Mouse (Mus musculus): ENCODE measurements around the gene Gm49403. TPM values are rescaled to one million over a fixed set of nuclear protein-coding genes. Genes with fewer than 3 reads are reported as not detected.

Gene Gm49403
- polyA plus RNA-seq, 1 experiment from 2014 or later: not detected

Small RNA genes within 50 kb of the gene (microRNA-seq; reads per million reads assigned to microRNA genes)
- gene Mir5136 (ENCODE audit: borderline number of aligned reads): not detected

Other genes starting within 250 kb of the Gm49403 start
- 0.76 and 0.83 TPM in 2 replicates for gene Chrm1, start 220.1 kb upstream of the Gm49403 start, polyA plus RNA-seq (2015; fragmentation: Nextera tagmentation; extraction: Ambion mirVana)
- gene Slc3a2, start 160.6 kb upstream of the Gm49403 start, polyA plus RNA-seq (2015; fragmentation: Nextera tagmentation; extraction: Ambion mirVana): 122 and 128 TPM in 2 replicates
- 89.0 and 90.8 TPM in 2 replicates for gene Wdr74, start 148.1 kb upstream of the Gm49403 start, polyA plus RNA-seq (2015; fragmentation: Nextera tagmentation; extraction: Ambion mirVana)
- 0.70 and 1.2 TPM in 2 replicates for gene 1700092M07Rik, start 143.2 kb upstream of the Gm49403 start, polyA plus RNA-seq (2015; fragmentation: Nextera tagmentation; extraction: Ambion mirVana)
- 168 and 175 TPM in 2 replicates for gene Stx5a, start 142.5 kb upstream of the Gm49403 start, polyA plus RNA-seq (2015; fragmentation: Nextera tagmentation; extraction: Ambion mirVana)
- gene Nxf1, start 126.9 kb upstream of the Gm49403 start, polyA plus RNA-seq (2015; fragmentation: Nextera tagmentation; extraction: Ambion mirVana): 175 and 192 TPM in 2 replicates
- gene Tmem223, start 112.9 kb upstream of the Gm49403 start, polyA plus RNA-seq (2015; fragmentation: Nextera tagmentation; extraction: Ambion mirVana): 172 and 173 TPM in 2 replicates
- 82.8 and 88.3 TPM in 2 replicates for gene Tmem179b, start 109.5 kb upstream of the Gm49403 start, polyA plus RNA-seq (2015; fragmentation: Nextera tagmentation; extraction: Ambion mirVana)
- 27.3 and 30.0 TPM in 2 replicates for gene Taf6l, start 97.5 kb upstream of the Gm49403 start, polyA plus RNA-seq (2015; fragmentation: Nextera tagmentation; extraction: Ambion mirVana)
- 153 and 160 TPM in 2 replicates for gene Polr2g, start 85.4 kb upstream of the Gm49403 start, polyA plus RNA-seq (2015; fragmentation: Nextera tagmentation; extraction: Ambion mirVana)
- 5.6 and 5.9 TPM in 2 replicates for gene Zbtb3, start 81.4 kb upstream of the Gm49403 start, polyA plus RNA-seq (2015; fragmentation: Nextera tagmentation; extraction: Ambion mirVana)
- 53.0 and 58.4 TPM in 2 replicates for gene Ttc9c, start 64.6 kb upstream of the Gm49403 start, polyA plus RNA-seq (2015; fragmentation: Nextera tagmentation; extraction: Ambion mirVana)
- gene Hnrnpul2, start 63.9 kb upstream of the Gm49403 start, polyA plus RNA-seq (2015; fragmentation: Nextera tagmentation; extraction: Ambion mirVana): 6.0 and 7.1 TPM in 2 replicates
- not detected in 2 replicates for gene AC129217.1, start 54.2 kb upstream of the Gm49403 start, polyA plus RNA-seq (2015; fragmentation: Nextera tagmentation; extraction: Ambion mirVana)
- 68.8 and 78.0 TPM in 2 replicates for gene Bscl2, start 46.5 kb upstream of the Gm49403 start, polyA plus RNA-seq (2015; fragmentation: Nextera tagmentation; extraction: Ambion mirVana)
- gene Gng3, start 44.7 kb upstream of the Gm49403 start, polyA plus RNA-seq (2015; fragmentation: Nextera tagmentation; extraction: Ambion mirVana): 5.1 and 7.5 TPM in 2 replicates
- gene Lrrn4cl, start 33.2 kb upstream of the Gm49403 start, polyA plus RNA-seq (2015; fragmentation: Nextera tagmentation; extraction: Ambion mirVana): 2.0 and 3.5 TPM in 2 replicates
- 177 and 194 TPM in 2 replicates for gene Ubxn1, start 12.4 kb upstream of the Gm49403 start, polyA plus RNA-seq (2015; fragmentation: Nextera tagmentation; extraction: Ambion mirVana)
- 63.3 and 65.1 TPM in 2 replicates for gene Uqcc3, start 3.0 kb upstream of the Gm49403 start, polyA plus RNA-seq (2015; fragmentation: Nextera tagmentation; extraction: Ambion mirVana)
- 58.7 and 61.4 TPM in 2 replicates for gene Lbhd1, start 198 bp upstream of the Gm49403 start, polyA plus RNA-seq (2015; fragmentation: Nextera tagmentation; extraction: Ambion mirVana)
- gene 1810009A15Rik, start 4.9 kb downstream of the Gm49403 start, polyA plus RNA-seq (2015; fragmentation: Nextera tagmentation; extraction: Ambion mirVana): 82.8 and 84.2 TPM in 2 replicates
- 0.24 TPM in 1 of 2 replicates, not detected in the other for gene Gm49416, start 5.0 kb downstream of the Gm49403 start, polyA plus RNA-seq (2015; fragmentation: Nextera tagmentation; extraction: Ambion mirVana)
- 42.7 and 45.8 TPM in 2 replicates for gene Ints5, start 9.1 kb downstream of the Gm49403 start, polyA plus RNA-seq (2015; fragmentation: Nextera tagmentation; extraction: Ambion mirVana)
- 99.0 and 104 TPM in 2 replicates for gene Ganab, start 14.1 kb downstream of the Gm49403 start, polyA plus RNA-seq (2015; fragmentation: Nextera tagmentation; extraction: Ambion mirVana)
- 51.5 and 53.3 TPM in 2 replicates for gene B3gat3, start 36.4 kb downstream of the Gm49403 start, polyA plus RNA-seq (2015; fragmentation: Nextera tagmentation; extraction: Ambion mirVana)
- 4.2 and 4.5 TPM in 2 replicates for gene Rom1, start 45.4 kb downstream of the Gm49403 start, polyA plus RNA-seq (2015; fragmentation: Nextera tagmentation; extraction: Ambion mirVana)
- gene Eml3, start 45.6 kb downstream of the Gm49403 start, polyA plus RNA-seq (2015; fragmentation: Nextera tagmentation; extraction: Ambion mirVana): 41.3 and 43.1 TPM in 2 replicates
- gene Mta2, start 57.9 kb downstream of the Gm49403 start, polyA plus RNA-seq (2015; fragmentation: Nextera tagmentation; extraction: Ambion mirVana): 155 and 156 TPM in 2 replicates
- 31.0 and 32.8 TPM in 2 replicates for gene Tut1, start 69.9 kb downstream of the Gm49403 start, polyA plus RNA-seq (2015; fragmentation: Nextera tagmentation; extraction: Ambion mirVana)
- gene Eef1g, start 83.1 kb downstream of the Gm49403 start, polyA plus RNA-seq (2015; fragmentation: Nextera tagmentation; extraction: Ambion mirVana): 443 and 458 TPM in 2 replicates
- gene Ahnak, start 105.4 kb downstream of the Gm49403 start, polyA plus RNA-seq (2015; fragmentation: Nextera tagmentation; extraction: Ambion mirVana): 71.9 and 92.4 TPM in 2 replicates
- 1.3 and 1.4 TPM in 2 replicates for gene Scgb1a1, start 204.0 kb downstream of the Gm49403 start, polyA plus RNA-seq (2015; fragmentation: Nextera tagmentation; extraction: Ambion mirVana)

Data from embryonic facial prominence, embryonic 15.5 days (tissue).